Mouse (Mus musculus): ENCODE measurements around the gene Pcdh15. TPM values are rescaled to one million over a fixed set of nuclear protein-coding genes. Genes with fewer than 3 reads are reported as not detected.

The Pcdh15 gene
- polyA plus RNA-seq, 1 experiment from 2014 or later, result 2.0 TPM

GRCm38 (mm10) chr10:74217268-74217667 is 1118.1 kb downstream of the Pcdh15 start:
- Histone ChIP-seq H3K4me2 (ENCODE audit: low read depth, low read length) (no peak overlapping the region), H3K27ac (ENCODE audit: low read length) (no peak overlapping the region), H3K4me1 (ENCODE audit: control insufficient read depth, insufficient read depth, low read length) (no peaks in the 10 kb centered on the region), H3K9me3 (replicated peaks; ENCODE audit: control insufficient read depth, low read length) (no peaks in the 10 kb centered on the region), H3K27me3 (ENCODE audit: control insufficient read depth, insufficient read depth, low read length) (no peaks in the 10 kb centered on the region), H3K9ac (ENCODE audit: low read length) (no peak overlapping the region), H3K36me3 (ENCODE audit: control insufficient read depth, insufficient read depth, low read length) (no peaks in the 10 kb centered on the region), H3K4me3 (replicated peaks; ENCODE audit: low read length) (no peak overlapping the region)
- ATAC-seq (ENCODE audit: insufficient read depth, low FRiP score), result no peak
- 44% methylated on average over 1 of the region's 1 CpGs for WGBS

DNA sequence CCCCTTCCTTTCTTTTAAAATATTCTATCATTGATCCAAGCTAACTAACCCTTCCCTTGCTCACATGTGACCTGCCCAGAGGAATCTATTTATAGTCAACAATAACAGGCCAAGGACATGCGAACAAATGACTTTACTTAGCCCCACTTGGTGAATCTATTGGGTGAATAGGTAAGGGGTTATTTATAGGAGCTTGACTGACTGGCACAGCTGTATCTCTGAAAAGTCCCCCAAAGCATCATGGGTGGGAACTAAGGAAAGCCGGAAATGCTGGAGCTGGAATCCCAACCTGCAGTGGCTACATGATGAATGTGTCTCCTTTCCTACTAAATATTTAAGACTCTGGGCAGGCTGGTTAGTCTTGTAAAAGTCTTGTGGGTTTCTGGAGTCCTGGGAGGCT is 1121.3 kb downstream of the Pcdh15 start:
- no peaks in the 10 kb centered on the region for H3K4me1 ChIP-seq (ENCODE audit: control insufficient read depth, insufficient read depth, low read length)
- H3K9ac ChIP-seq (ENCODE audit: low read length), result no peak overlapping the region
- H3K9me3 ChIP-seq (replicated peaks; ENCODE audit: control insufficient read depth, low read length), result no peaks in the 10 kb centered on the region
- no peaks in the 10 kb centered on the region for H3K36me3 ChIP-seq (ENCODE audit: control insufficient read depth, insufficient read depth, low read length)
- no peak overlapping the region for H3K4me3 ChIP-seq (replicated peaks; ENCODE audit: low read length)
- no peak overlapping the region for H3K4me2 ChIP-seq (ENCODE audit: low read depth, low read length)
- no peak for ATAC-seq (ENCODE audit: insufficient read depth, low FRiP score)
- H3K27me3 ChIP-seq (ENCODE audit: control insufficient read depth, insufficient read depth, low read length), result no peaks in the 10 kb centered on the region
- no peak overlapping the region for H3K27ac ChIP-seq (ENCODE audit: low read length)
- 77% methylated on average over 2 of the region's 2 CpGs for WGBS

DNA sequence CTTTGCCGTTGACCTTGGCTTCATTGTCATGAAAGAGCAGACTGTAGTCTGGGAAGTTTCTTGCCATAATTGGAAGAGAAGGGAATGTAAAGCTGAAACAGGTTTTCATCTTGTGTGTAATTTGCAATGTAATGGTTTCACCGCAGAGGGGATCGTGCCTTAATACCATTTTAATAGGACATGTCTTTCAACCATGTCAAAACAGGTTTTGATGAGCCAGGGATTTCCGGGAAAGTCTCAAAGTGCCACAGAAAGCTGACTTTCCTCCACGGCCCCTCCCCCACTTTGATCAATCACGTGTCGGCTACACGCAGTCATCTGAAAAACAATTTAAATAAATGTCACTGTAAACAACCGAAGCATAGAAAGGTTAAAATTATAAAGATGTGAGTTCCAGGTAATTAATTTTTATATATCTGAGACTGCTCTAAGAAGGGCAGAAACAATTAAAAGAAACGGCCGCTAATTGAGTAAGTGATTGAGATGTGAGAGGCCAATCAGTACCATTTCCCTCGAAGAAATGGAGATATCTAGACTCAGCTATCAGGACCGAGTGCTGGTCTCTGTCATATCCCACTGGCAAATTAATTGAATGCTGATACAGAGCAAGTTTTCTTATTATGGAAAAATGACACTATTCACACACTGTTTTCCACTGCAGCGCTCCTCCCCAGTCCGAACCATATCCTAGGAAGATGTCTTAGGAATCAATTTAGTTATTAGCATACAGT is 1158.7 kb downstream of the Pcdh15 start:
- Histone ChIP-seq H3K9ac (ENCODE audit: low read length) (no peak overlapping the region), H3K27me3 (ENCODE audit: control insufficient read depth, insufficient read depth, low read length) (no peaks in the 10 kb centered on the region), H3K4me1 (ENCODE audit: control insufficient read depth, insufficient read depth, low read length) (no peaks in the 10 kb centered on the region), H3K27ac (ENCODE audit: low read length) (no peak overlapping the region), H3K9me3 (replicated peaks; ENCODE audit: control insufficient read depth, low read length) (no peaks in the 10 kb centered on the region), H3K36me3 (ENCODE audit: control insufficient read depth, insufficient read depth, low read length) (no peaks in the 10 kb centered on the region), H3K4me2 (ENCODE audit: low read depth, low read length) (no peak overlapping the region), H3K4me3 (replicated peaks; ENCODE audit: low read length) (no peak overlapping the region)
- ATAC-seq (ENCODE audit: insufficient read depth, low FRiP score), result no peak
- WGBS, result 80% methylated on average over 15 of the region's 15 CpGs

DNA sequence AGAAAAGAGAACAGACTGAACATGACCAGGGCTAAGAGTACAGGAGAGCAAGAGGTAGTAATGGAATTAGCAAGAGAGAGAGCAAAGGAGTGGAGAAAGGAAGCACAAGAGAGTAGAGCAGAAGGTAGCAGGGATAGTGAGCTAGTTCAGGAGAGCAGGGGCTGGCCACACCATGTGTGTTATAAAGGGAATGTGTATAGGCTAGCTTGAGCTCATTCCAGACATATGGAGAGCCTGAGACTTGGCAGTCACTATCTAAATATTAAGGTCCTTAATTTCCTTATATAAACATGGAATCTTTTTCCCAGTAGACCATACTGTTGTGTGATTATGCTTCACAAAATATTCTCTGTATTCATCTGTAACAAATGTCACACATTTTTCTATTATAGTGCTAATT is 1159.5 kb downstream of the Pcdh15 start:
- no peaks in the 10 kb centered on the region for H3K9me3 ChIP-seq (replicated peaks; ENCODE audit: control insufficient read depth, low read length)
- H3K27ac ChIP-seq (ENCODE audit: low read length), result peak overlapping the region; percentile 56; the same call in 1 of the 2 replicates
- peak; percentile 82; the same call in 1 of the 2 replicates for ATAC-seq (ENCODE audit: insufficient read depth, low FRiP score)
- no peaks in the 10 kb centered on the region for H3K27me3 ChIP-seq (ENCODE audit: control insufficient read depth, insufficient read depth, low read length)
- H3K4me1 ChIP-seq (ENCODE audit: control insufficient read depth, insufficient read depth, low read length), result no peaks in the 10 kb centered on the region
- H3K4me3 ChIP-seq (replicated peaks; ENCODE audit: low read length), result no peak overlapping the region
- H3K36me3 ChIP-seq (ENCODE audit: control insufficient read depth, insufficient read depth, low read length), result no peaks in the 10 kb centered on the region
- no peak overlapping the region for H3K9ac ChIP-seq (ENCODE audit: low read length)
- no peak overlapping the region for H3K4me2 ChIP-seq (ENCODE audit: low read depth, low read length)

- Histone ChIP-seq H3K4me3 (replicated peaks; ENCODE audit: low read length) (no peak overlapping the region), H3K4me1 (ENCODE audit: control insufficient read depth, insufficient read depth, low read length) (no peaks in the 10 kb centered on the region), H3K27me3 (ENCODE audit: control insufficient read depth, insufficient read depth, low read length) (no peaks in the 10 kb centered on the region), H3K27ac (ENCODE audit: low read length) (no peak overlapping the region), H3K4me2 (ENCODE audit: low read depth, low read length) (no peak overlapping the region), H3K36me3 (ENCODE audit: control insufficient read depth, insufficient read depth, low read length) (no peaks in the 10 kb centered on the region), H3K9me3 (replicated peaks; ENCODE audit: control insufficient read depth, low read length) (no peaks in the 10 kb centered on the region), H3K9ac (ENCODE audit: low read length) (no peak overlapping the region)
- no peak for ATAC-seq (ENCODE audit: insufficient read depth, low FRiP score)
- WGBS, result 27% methylated on average over 6 of the region's 6 CpGs
Observed at GRCm38 (mm10) chr10:74269637-74270269, 1170.6 kb downstream of the Pcdh15 start.

DNA sequence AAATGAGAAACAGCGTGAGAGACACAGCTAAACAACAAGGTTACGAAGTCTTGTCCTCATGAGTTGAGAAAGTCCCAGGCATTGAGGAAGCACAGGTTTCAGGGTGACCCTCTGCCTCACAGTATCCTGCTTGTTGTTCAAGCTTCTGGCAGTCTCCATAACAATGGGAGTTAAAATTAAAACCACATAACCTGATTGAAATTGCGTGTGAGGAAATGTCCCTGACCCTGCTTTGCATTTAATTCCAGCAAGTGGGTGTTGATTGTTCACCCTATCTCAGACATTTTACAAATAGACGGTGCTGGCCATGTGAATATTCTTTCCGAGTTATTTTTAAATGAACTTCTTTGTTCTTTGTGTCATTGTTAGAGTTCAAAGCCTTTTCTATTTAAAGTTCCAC is 1171.8 kb downstream of the Pcdh15 start:
- no peak overlapping the region for H3K4me3 ChIP-seq (replicated peaks; ENCODE audit: low read length)
- H3K27ac ChIP-seq (ENCODE audit: low read length), result no peak overlapping the region
- H3K4me2 ChIP-seq (ENCODE audit: low read depth, low read length), result no peak overlapping the region
- no peak overlapping the region for H3K9ac ChIP-seq (ENCODE audit: low read length)
- 71% methylated on average over 5 of the region's 5 CpGs for WGBS
- no peaks in the 10 kb centered on the region for H3K9me3 ChIP-seq (replicated peaks; ENCODE audit: control insufficient read depth, low read length)
- H3K4me1 ChIP-seq (ENCODE audit: control insufficient read depth, insufficient read depth, low read length), result no peaks in the 10 kb centered on the region
- H3K36me3 ChIP-seq (ENCODE audit: control insufficient read depth, insufficient read depth, low read length), result no peaks in the 10 kb centered on the region
- no peaks in the 10 kb centered on the region for H3K27me3 ChIP-seq (ENCODE audit: control insufficient read depth, insufficient read depth, low read length)
- no peak for ATAC-seq (ENCODE audit: insufficient read depth, low FRiP score)

DNA sequence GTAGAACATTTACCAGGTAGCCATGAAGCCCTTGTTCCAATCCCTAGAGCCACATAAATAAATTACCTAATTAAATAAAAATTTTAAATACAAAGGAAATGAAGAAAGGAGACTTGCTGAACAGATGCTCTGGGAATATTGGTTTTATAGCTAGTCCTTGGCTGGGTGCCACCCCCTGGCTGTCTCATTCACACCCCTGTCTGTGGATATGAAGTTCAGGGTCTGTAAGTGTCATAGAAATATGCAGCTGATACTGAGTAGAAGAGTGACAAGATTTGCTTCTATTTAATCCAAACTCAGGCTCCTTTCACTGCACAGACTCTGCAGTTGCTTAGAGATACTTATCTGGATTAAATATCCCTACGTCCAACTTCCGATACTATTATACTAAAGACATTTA is 1205.0 kb downstream of the Pcdh15 start:
- no peaks in the 10 kb centered on the region for H3K4me1 ChIP-seq (ENCODE audit: control insufficient read depth, insufficient read depth, low read length)
- no peak overlapping the region for H3K9ac ChIP-seq (ENCODE audit: low read length)
- H3K27me3 ChIP-seq (ENCODE audit: control insufficient read depth, insufficient read depth, low read length), result no peaks in the 10 kb centered on the region
- no peaks in the 10 kb centered on the region for H3K36me3 ChIP-seq (ENCODE audit: control insufficient read depth, insufficient read depth, low read length)
- H3K9me3 ChIP-seq (replicated peaks; ENCODE audit: control insufficient read depth, low read length), result no peaks in the 10 kb centered on the region
- ATAC-seq (ENCODE audit: insufficient read depth, low FRiP score), result no peak
- no peak overlapping the region for H3K4me3 ChIP-seq (replicated peaks; ENCODE audit: low read length)
- 70% methylated on average over 2 of the region's 2 CpGs for WGBS
- H3K27ac ChIP-seq (ENCODE audit: low read length), result no peak overlapping the region
- H3K4me2 ChIP-seq (ENCODE audit: low read depth, low read length), result no peak overlapping the region

- no peaks in the 10 kb centered on the region for H3K9me3 ChIP-seq (replicated peaks; ENCODE audit: control insufficient read depth, low read length)
- no peak for ATAC-seq (ENCODE audit: insufficient read depth, low FRiP score)
- no peak overlapping the region for H3K4me3 ChIP-seq (replicated peaks; ENCODE audit: low read length)
- H3K9ac ChIP-seq (ENCODE audit: low read length), result no peak overlapping the region
- no peaks in the 10 kb centered on the region for H3K4me1 ChIP-seq (ENCODE audit: control insufficient read depth, insufficient read depth, low read length)
- H3K27me3 ChIP-seq (ENCODE audit: control insufficient read depth, insufficient read depth, low read length), result no peaks in the 10 kb centered on the region
- no peak overlapping the region for H3K4me2 ChIP-seq (ENCODE audit: low read depth, low read length)
- H3K36me3 ChIP-seq (ENCODE audit: control insufficient read depth, insufficient read depth, low read length), result no peaks in the 10 kb centered on the region
- H3K27ac ChIP-seq (ENCODE audit: low read length), result no peak overlapping the region
- WGBS, result 51% methylated on average over 5 of the region's 5 CpGs
Observed at GRCm38 (mm10) chr10:74305439-74306158, 1206.5 kb downstream of the Pcdh15 start.

GRCm38 (mm10) chr10:74307035-74307434 is 1207.9 kb downstream of the Pcdh15 start:
- no peaks in the 10 kb centered on the region for H3K9me3 ChIP-seq (replicated peaks; ENCODE audit: control insufficient read depth, low read length)
- WGBS, result 69% methylated on average over 3 of the region's 3 CpGs
- H3K9ac ChIP-seq (ENCODE audit: low read length), result no peak overlapping the region
- no peak overlapping the region for H3K4me2 ChIP-seq (ENCODE audit: low read depth, low read length)
- H3K27me3 ChIP-seq (ENCODE audit: control insufficient read depth, insufficient read depth, low read length), result no peaks in the 10 kb centered on the region
- H3K4me3 ChIP-seq (replicated peaks; ENCODE audit: low read length), result no peak overlapping the region
- H3K36me3 ChIP-seq (ENCODE audit: control insufficient read depth, insufficient read depth, low read length), result no peaks in the 10 kb centered on the region
- H3K4me1 ChIP-seq (ENCODE audit: control insufficient read depth, insufficient read depth, low read length), result no peaks in the 10 kb centered on the region
- H3K27ac ChIP-seq (ENCODE audit: low read length), result no peak overlapping the region
- no peak for ATAC-seq (ENCODE audit: insufficient read depth, low FRiP score)

Data from stomach, embryonic 16.5 days (tissue).